Mouse (Mus musculus) neural tube, embryonic 14.5 days (tissue): Measurements from ENCODE around the gene Lrrc4. TPM values are rescaled to one million over a fixed set of nuclear protein-coding genes. Genes with fewer than 3 reads are reported as not detected.

Source experiments
- ATAC-seq: fragments of 200-750 bp; cut with Nextera tagmentation; 2 replicates; pipeline ENCODE4 v1.8.0; 2017; ENCODE audit warnings: low read depth, mild to moderate bottlenecking, moderate TSS enrichment, moderate library complexity
- H3K27ac ChIP-seq: fragments of 300-500 bp; sonication (generic); 2 replicates; pipeline ENCODE4 v1.5.1; 2014; ENCODE audit warnings: low read depth, mild to moderate bottlenecking, control low read depth, low read length, moderate library complexity, mixed read lengths
- H3K27me3 ChIP-seq: fragments of 300-500 bp; sonication (generic); 2 replicates; pipeline ENCODE4 v1.6.1; 2014; ENCODE audit warnings: low read length; ENCODE audit not compliant: control insufficient read depth, insufficient read depth
- H3K36me3 ChIP-seq: fragments of 300-500 bp; sonication (generic); 2 replicates; pipeline ENCODE4 v1.6.1; 2014; ENCODE audit warnings: low read length, mixed read lengths; ENCODE audit not compliant: control insufficient read depth, insufficient read depth
- H3K4me1 ChIP-seq: fragments of 300-500 bp; sonication (generic); 2 replicates; pipeline ENCODE4 v1.6.1; 2014; ENCODE audit warnings: low read length; ENCODE audit not compliant: control insufficient read depth, insufficient read depth
- H3K4me2 ChIP-seq: fragments of 300-500 bp; sonication (generic); 2 replicates; pipeline ENCODE4 v1.6.1; 2014; ENCODE audit warnings: mild to moderate bottlenecking, low read depth, low read length, control low read depth
- H3K4me3 ChIP-seq: fragments of 300-500 bp; sonication (generic); 2 replicates; pipeline ENCODE4 v1.5.1; 2014; ENCODE audit warnings: low read depth, low read length, control low read depth, mixed read lengths
- H3K9ac ChIP-seq: fragments of 300-500 bp; sonication (generic); replicated peaks from 2 replicates; pipeline ENCODE4 v1.6.1; 2014; ENCODE audit warnings: low read depth, mild to moderate bottlenecking, control low read depth, low read length, mixed read lengths
- H3K9me3 ChIP-seq: fragments of 300-500 bp; sonication (generic); 2 replicates; pipeline ENCODE4 v1.6.1; 2016; ENCODE audit warnings: low read length; ENCODE audit not compliant: control insufficient read depth
- WGBS: fragments of 180-500 bp; shearing (Covaris S2); extraction: QIAGEN DNeasy Blood & Tissue Kit; methylation state at CpG from one replicate; pipeline ENCODE4 v1.1.7; 2014; 5-methylcytosine and 5-hydroxymethylcytosine counted together
- polyA plus RNA-seq: library from polyadenylated mRNA; unstranded; fragments of >200 nt; fragmentation: Nextera tagmentation; extraction: Ambion mirVana; gene quantifications from 2 replicates; pipeline ENCODE4 v1.2.1, GENCODE M21; 2014

The Lrrc4 gene
- polyA plus RNA-seq, 1 experiment from 2014 or later = 11.5 TPM

- WGBS = 71% methylated on average over 6 of the region's 6 CpGs
- peak; percentile 64; the same call in 1 of the 2 replicates for ATAC-seq
- no peaks in the 10 kb centered on the region for H3K27me3 ChIP-seq
- H3K36me3 ChIP-seq = no peaks in the 10 kb centered on the region
- H3K27ac ChIP-seq = peak overlapping the region; percentile 2; the same call in 1 of the 2 replicates
- H3K4me3 ChIP-seq = no peak overlapping the region
- no peaks in the 10 kb centered on the region for H3K9me3 ChIP-seq
- H3K4me1 ChIP-seq = peaks cover 13% of the 10 kb centered on the region; the same call in 1 of the 2 replicates
- no peak overlapping the region for H3K4me2 ChIP-seq
- no peak overlapping the region for H3K9ac ChIP-seq
Observed at GRCm38 (mm10) chr6:28705384-28706107, 126.0 kb downstream of the Lrrc4 start.

- H3K27ac ChIP-seq = no peak overlapping the region
- 58% methylated on average over 6 of the region's 6 CpGs for WGBS
Observed at GRCm38 (mm10) chr6:28704612-28705011, 126.9 kb downstream of the Lrrc4 start.

GRCm38 (mm10) chr6:28697214-28697613, 134.3 kb downstream of the Lrrc4 start:
- no peaks in the 10 kb centered on the region for H3K4me1 ChIP-seq
- no peaks in the 10 kb centered on the region for H3K27me3 ChIP-seq
- no peak overlapping the region for H3K4me2 ChIP-seq
- ATAC-seq = no peak
- H3K9ac ChIP-seq = no peak overlapping the region
- WGBS = 93% methylated on average over 3 of the region's 3 CpGs
- no peaks in the 10 kb centered on the region for H3K9me3 ChIP-seq
- no peak overlapping the region for H3K27ac ChIP-seq
- no peak overlapping the region for H3K4me3 ChIP-seq
- no peaks in the 10 kb centered on the region for H3K36me3 ChIP-seq

More at GRCm38 (mm10) chr6:28704612-28705011, 126.9 kb downstream of the Lrrc4 start:
- no peaks in the 10 kb centered on the region for H3K36me3 ChIP-seq
- H3K9me3 ChIP-seq = no peaks in the 10 kb centered on the region
- no peak overlapping the region for H3K4me2 ChIP-seq
- no peak overlapping the region for H3K4me3 ChIP-seq
- no peak overlapping the region for H3K9ac ChIP-seq
- no peaks in the 10 kb centered on the region for H3K27me3 ChIP-seq
- peaks cover 10% of the 10 kb centered on the region; the same call in 1 of the 2 replicates for H3K4me1 ChIP-seq
- ATAC-seq = no peak

- no peak overlapping the region for H3K4me2 ChIP-seq
- H3K9ac ChIP-seq = no peak overlapping the region
Observed at GRCm38 (mm10) chr6:28692659-28693058, 138.9 kb downstream of the Lrrc4 start.

GRCm38 (mm10) chr6:28687776-28688175, 143.8 kb downstream of the Lrrc4 start:
- Histone ChIP-seq H3K9me3 (no peaks in the 10 kb centered on the region), H3K4me3 (no peak overlapping the region), H3K4me1 (no peaks in the 10 kb centered on the region), H3K4me2 (no peak overlapping the region), H3K9ac (no peak overlapping the region), H3K27me3 (no peaks in the 10 kb centered on the region), H3K36me3 (no peaks in the 10 kb centered on the region), H3K27ac (no peak overlapping the region)
- ATAC-seq = no peak
- WGBS = 89% methylated on average over 5 of the region's 5 CpGs

More at GRCm38 (mm10) chr6:28692659-28693058, 138.9 kb downstream of the Lrrc4 start:
- Histone ChIP-seq H3K27ac (no peak overlapping the region), H3K4me1 (no peaks in the 10 kb centered on the region), H3K27me3 (no peaks in the 10 kb centered on the region), H3K4me3 (no peak overlapping the region), H3K36me3 (no peaks in the 10 kb centered on the region), H3K9me3 (no peaks in the 10 kb centered on the region)
- no peak for ATAC-seq

GRCm38 (mm10) chr6:28685745-28686144, 145.8 kb downstream of the Lrrc4 start:
- Histone ChIP-seq H3K9me3 (no peaks in the 10 kb centered on the region), H3K4me3 (no peak overlapping the region), H3K9ac (no peak overlapping the region), H3K36me3 (no peaks in the 10 kb centered on the region), H3K27me3 (no peaks in the 10 kb centered on the region), H3K4me2 (no peak overlapping the region), H3K4me1 (no peaks in the 10 kb centered on the region), H3K27ac (no peak overlapping the region)
- ATAC-seq = no peak
- WGBS = 83% methylated on average over 5 of the region's 5 CpGs

- Histone ChIP-seq H3K4me1 (no peaks in the 10 kb centered on the region), H3K4me3 (no peak overlapping the region), H3K4me2 (no peak overlapping the region), H3K27ac (no peak overlapping the region), H3K9ac (no peak overlapping the region), H3K27me3 (no peaks in the 10 kb centered on the region), H3K36me3 (no peaks in the 10 kb centered on the region), H3K9me3 (no peaks in the 10 kb centered on the region)
- 24% methylated on average over 3 of the region's 3 CpGs for WGBS
- ATAC-seq = no peak
Observed at GRCm38 (mm10) chr6:28685052-28685451, 146.5 kb downstream of the Lrrc4 start.

GRCm38 (mm10) chr6:28681521-28682457, 149.8 kb downstream of the Lrrc4 start:
- ATAC-seq = no peak
- Histone ChIP-seq H3K4me2 (no peak overlapping the region), H3K27ac (no peak overlapping the region), H3K4me3 (no peak overlapping the region), H3K9me3 (no peaks in the 10 kb centered on the region), H3K9ac (no peak overlapping the region), H3K27me3 (no peaks in the 10 kb centered on the region), H3K36me3 (no peaks in the 10 kb centered on the region), H3K4me1 (no peaks in the 10 kb centered on the region)
- WGBS = 73% methylated on average over 8 of the region's 8 CpGs

- Histone ChIP-seq H3K9ac (no peak overlapping the region), H3K4me1 (no peaks in the 10 kb centered on the region), H3K27ac (no peak overlapping the region), H3K36me3 (no peaks in the 10 kb centered on the region), H3K4me2 (no peak overlapping the region), H3K9me3 (no peaks in the 10 kb centered on the region), H3K4me3 (no peak overlapping the region), H3K27me3 (no peaks in the 10 kb centered on the region)
- 79% methylated on average over 4 of the region's 4 CpGs for WGBS
- ATAC-seq = no peak
Observed at GRCm38 (mm10) chr6:28680537-28680936, 151.0 kb downstream of the Lrrc4 start.
